Mouse (Mus musculus): ENCODE measurements around the gene Cyp2c23. TPM values are rescaled to one million over a fixed set of nuclear protein-coding genes. Genes with fewer than 3 reads are reported as not detected.

The Cyp2c23 gene
- polyA plus RNA-seq, 1 experiment, result not detected

DNA sequence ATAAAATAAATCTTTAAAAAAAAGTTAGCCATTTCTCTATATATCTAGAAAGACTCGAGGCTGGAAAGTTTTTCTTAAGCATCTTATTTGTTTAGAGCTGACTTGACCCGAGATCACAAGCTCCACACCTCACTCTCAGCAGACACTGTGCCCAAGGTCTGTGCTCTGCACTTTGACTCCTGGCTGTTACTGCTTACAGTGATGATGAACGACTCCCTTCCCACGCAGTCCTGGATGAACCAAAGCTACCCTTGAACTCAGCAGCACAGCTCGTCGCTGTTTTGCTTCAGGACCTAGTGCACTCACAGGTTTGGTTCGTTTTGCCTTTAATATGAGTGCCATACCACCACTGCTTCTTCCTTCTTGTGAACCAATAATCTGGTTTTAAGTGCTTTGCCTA is 34.8 kb upstream of the Cyp2c23 start:
- Histone ChIP-seq H3K4me1 (peaks cover 16% of the 10 kb centered on the region), H3K27me3 (replicated peaks) (no peaks in the 10 kb centered on the region), H3K4me3 (replicated peaks) (no peak overlapping the region), H3K36me3 (replicated peaks; ENCODE audit: low read length) (peaks cover 72% of the 10 kb centered on the region), H3K9me3 (no peaks in the 10 kb centered on the region)
- TF ChIP-seq GATA1 (IDR thresholded peaks at IDR 0.05; ENCODE audit: borderline replicate concordance, low read length) (no peak), FLI1 (IDR thresholded peaks at IDR 0.05; ENCODE audit: low read length) (no peak)

DNA sequence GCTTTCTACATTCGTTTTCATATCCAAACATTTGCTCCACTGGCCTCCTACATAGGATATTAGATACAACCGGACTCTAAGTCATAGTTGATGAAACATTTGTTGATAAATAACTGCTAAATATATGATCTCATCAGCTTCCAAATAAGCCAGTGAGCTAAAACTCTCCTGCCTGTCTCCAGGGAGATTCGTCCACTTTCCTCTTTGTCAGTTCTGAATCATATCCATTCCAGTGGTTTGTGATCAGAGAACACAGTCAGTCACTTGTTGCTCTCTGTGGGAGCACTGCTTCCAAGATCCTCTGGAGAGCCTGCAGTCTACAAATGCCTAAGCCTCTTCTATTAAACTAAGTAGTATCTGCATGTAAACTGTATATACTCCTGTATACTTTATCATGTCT is 31.2 kb upstream of the Cyp2c23 start:
- Histone ChIP-seq H3K36me3 (replicated peaks; ENCODE audit: low read length) (peaks cover 88% of the 10 kb centered on the region), H3K4me3 (replicated peaks) (no peak overlapping the region), H3K27me3 (replicated peaks) (no peaks in the 10 kb centered on the region), H3K9me3 (no peaks in the 10 kb centered on the region), H3K4me1 (no peaks in the 10 kb centered on the region)
- TF ChIP-seq FLI1 (IDR thresholded peaks at IDR 0.05; ENCODE audit: low read length) (no peak), GATA1 (IDR thresholded peaks at IDR 0.05; ENCODE audit: borderline replicate concordance, low read length) (no peak)

DNA sequence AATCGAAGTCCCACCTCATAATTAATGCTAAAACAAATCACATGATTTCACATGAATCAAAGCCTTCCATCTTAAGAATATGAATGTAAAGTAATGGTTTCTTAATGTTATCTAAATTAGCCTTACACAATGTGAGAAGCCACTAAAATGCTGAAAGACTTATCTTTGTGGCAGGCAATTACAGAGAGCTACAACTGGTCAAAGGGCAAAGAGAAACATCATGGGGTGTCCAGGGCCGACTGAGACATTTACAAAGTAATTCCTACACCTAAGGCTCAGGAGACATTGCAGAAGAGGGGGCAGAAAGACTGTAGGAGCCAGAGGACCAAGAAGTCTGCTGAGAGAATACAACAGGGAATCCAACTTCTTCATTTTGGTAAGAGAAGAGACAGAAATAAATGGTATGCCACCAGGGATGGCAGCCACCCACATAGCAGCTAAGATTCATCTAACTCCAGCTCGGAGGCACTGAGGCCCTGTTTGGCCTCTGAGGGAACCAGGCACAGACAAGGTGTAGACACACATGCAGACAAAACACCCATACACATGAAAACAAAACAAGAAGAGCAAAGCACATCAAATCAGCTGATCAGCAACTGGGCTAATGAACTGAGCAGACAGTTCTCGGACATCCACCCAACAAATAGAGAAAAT is 26.3 kb upstream of the Cyp2c23 start:
- no peaks in the 10 kb centered on the region for H3K4me1 ChIP-seq
- H3K4me3 ChIP-seq (replicated peaks), result no peak overlapping the region
- no peak for TF ChIP-seq GATA1 (IDR thresholded peaks at IDR 0.05; ENCODE audit: borderline replicate concordance, low read length)
- TF ChIP-seq FLI1 (IDR thresholded peaks at IDR 0.05; ENCODE audit: low read length), result no peak
- no peaks in the 10 kb centered on the region for H3K27me3 ChIP-seq (replicated peaks)
- H3K36me3 ChIP-seq (replicated peaks; ENCODE audit: low read length), result peaks cover 67% of the 10 kb centered on the region
- no peaks in the 10 kb centered on the region for H3K9me3 ChIP-seq

DNA sequence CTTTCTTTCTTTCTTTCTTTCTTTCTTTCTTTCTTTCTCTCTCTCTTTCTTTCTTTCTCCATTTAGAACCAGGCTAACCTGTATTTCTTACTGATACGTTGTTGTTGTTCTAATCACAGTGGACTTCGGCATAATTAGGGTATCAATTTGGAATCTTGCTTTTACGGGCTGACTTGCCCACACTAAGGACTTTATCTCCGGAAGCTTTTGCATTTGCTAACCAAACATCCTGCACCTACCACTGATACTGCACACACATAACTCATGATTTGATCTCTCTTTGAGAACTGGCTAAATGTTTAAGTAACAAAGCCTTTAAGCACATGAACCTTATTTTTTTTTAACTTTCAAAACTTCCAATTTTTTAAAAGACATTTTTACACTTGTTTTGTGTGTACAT is 21.4 kb upstream of the Cyp2c23 start:
- H3K27me3 ChIP-seq (replicated peaks), result no peaks in the 10 kb centered on the region
- H3K4me1 ChIP-seq, result no peaks in the 10 kb centered on the region
- peaks cover 49% of the 10 kb centered on the region for H3K36me3 ChIP-seq (replicated peaks; ENCODE audit: low read length)
- H3K9me3 ChIP-seq, result no peaks in the 10 kb centered on the region
- H3K4me3 ChIP-seq (replicated peaks), result no peak overlapping the region
- TF ChIP-seq FLI1 (IDR thresholded peaks at IDR 0.05; ENCODE audit: low read length) (no peak), GATA1 (IDR thresholded peaks at IDR 0.05; ENCODE audit: borderline replicate concordance, low read length) (no peak)

DNA sequence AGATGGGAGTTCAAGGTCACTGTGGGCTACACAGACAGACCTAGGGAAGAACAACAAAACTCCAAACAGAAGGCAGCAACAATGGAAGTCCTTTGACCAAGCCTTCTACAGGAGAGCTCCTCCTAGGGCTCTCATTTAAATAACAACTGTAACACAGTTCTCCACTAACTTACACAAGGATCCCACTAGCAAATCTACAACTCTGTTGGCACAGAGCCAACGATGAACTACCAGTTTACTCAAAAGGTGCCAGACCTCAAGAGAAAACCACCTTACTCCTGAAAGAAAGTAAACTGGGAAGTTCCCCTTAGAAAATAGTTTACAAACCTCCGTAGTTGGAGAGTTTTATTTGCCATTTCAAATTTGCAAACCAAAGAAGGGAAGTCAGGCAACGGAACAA is 20.3 kb upstream of the Cyp2c23 start:
- no peak for TF ChIP-seq GATA1 (IDR thresholded peaks at IDR 0.05; ENCODE audit: borderline replicate concordance, low read length)
- no peak for TF ChIP-seq FLI1 (IDR thresholded peaks at IDR 0.05; ENCODE audit: low read length)
- peaks cover 55% of the 10 kb centered on the region for H3K36me3 ChIP-seq (replicated peaks; ENCODE audit: low read length)
- H3K27me3 ChIP-seq (replicated peaks), result no peaks in the 10 kb centered on the region
- no peak overlapping the region for H3K4me3 ChIP-seq (replicated peaks)
- H3K4me1 ChIP-seq, result no peaks in the 10 kb centered on the region; the same call in 1 of the 2 replicates
- H3K9me3 ChIP-seq, result no peaks in the 10 kb centered on the region

- peaks cover 49% of the 10 kb centered on the region for H3K36me3 ChIP-seq (replicated peaks; ENCODE audit: low read length)
- H3K27me3 ChIP-seq (replicated peaks), result no peaks in the 10 kb centered on the region
Observed at GRCm38 (mm10) chr19:44045847-44046246, 16.8 kb upstream of the Cyp2c23 start.

DNA sequence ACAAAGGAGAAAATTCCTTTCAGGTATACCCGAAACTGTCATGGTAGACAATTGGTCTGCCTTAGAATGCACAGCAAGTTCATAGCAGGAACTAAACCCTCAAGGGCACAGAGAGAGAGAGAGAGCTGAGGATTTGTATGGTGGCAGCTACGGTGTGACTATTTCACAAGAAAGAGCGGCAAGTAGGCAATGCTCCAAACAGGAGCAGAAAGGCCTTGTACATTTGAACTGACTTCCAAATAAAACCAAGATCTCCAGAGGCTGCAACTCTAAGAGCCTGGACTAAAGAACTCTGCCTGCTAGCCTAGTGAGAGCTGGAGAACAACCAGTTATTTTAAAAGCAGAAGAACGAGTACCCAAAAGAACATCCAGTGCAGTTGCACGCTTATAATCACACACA is 13.1 kb upstream of the Cyp2c23 start:
- Histone ChIP-seq H3K4me1 (peaks cover 15% of the 10 kb centered on the region), H3K36me3 (replicated peaks; ENCODE audit: low read length) (peaks cover 77% of the 10 kb centered on the region), H3K4me3 (replicated peaks) (no peak overlapping the region), H3K9me3 (no peaks in the 10 kb centered on the region), H3K27me3 (replicated peaks) (no peaks in the 10 kb centered on the region)
- TF ChIP-seq FLI1 (IDR thresholded peaks at IDR 0.05; ENCODE audit: low read length) (no peak), GATA1 (IDR thresholded peaks at IDR 0.05; ENCODE audit: borderline replicate concordance, low read length) (no peak)

More at GRCm38 (mm10) chr19:44045847-44046246, 16.8 kb upstream of the Cyp2c23 start:
- Histone ChIP-seq H3K4me1 (peaks cover 10% of the 10 kb centered on the region), H3K4me3 (replicated peaks) (no peak overlapping the region), H3K9me3 (no peaks in the 10 kb centered on the region)
- TF ChIP-seq GATA1 (IDR thresholded peaks at IDR 0.05; ENCODE audit: borderline replicate concordance, low read length) (no peak), FLI1 (IDR thresholded peaks at IDR 0.05; ENCODE audit: low read length) (no peak)

DNA sequence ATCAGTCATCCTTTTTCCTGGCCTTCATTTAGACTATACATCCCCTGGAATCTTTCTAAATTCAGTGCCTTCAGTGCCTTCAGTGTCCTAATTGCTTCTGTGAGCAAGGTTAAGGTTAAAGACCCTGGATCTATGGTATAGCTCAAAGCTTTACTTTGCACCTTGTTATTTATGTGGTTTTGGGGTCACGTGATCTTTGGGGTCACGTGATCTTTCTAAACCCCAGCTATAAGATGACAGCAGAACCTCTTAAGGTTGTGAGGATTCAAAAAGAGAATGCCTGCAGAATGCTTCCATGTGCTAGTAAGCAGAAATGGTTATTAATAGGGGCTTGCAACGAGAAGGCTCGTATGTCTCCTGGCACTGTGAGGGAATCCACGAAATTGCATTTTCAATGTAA is 4.4 kb upstream of the Cyp2c23 start:
- TF ChIP-seq GATA1 (IDR thresholded peaks at IDR 0.05; ENCODE audit: borderline replicate concordance, low read length) (no peak), FLI1 (IDR thresholded peaks at IDR 0.05; ENCODE audit: low read length) (no peak)
- Histone ChIP-seq H3K27me3 (replicated peaks) (no peaks in the 10 kb centered on the region), H3K36me3 (replicated peaks; ENCODE audit: low read length) (peaks cover 48% of the 10 kb centered on the region), H3K4me3 (replicated peaks) (no peak overlapping the region), H3K4me1 (peaks cover 4% of the 10 kb centered on the region; the same call in 1 of the 2 replicates), H3K9me3 (no peaks in the 10 kb centered on the region)

DNA sequence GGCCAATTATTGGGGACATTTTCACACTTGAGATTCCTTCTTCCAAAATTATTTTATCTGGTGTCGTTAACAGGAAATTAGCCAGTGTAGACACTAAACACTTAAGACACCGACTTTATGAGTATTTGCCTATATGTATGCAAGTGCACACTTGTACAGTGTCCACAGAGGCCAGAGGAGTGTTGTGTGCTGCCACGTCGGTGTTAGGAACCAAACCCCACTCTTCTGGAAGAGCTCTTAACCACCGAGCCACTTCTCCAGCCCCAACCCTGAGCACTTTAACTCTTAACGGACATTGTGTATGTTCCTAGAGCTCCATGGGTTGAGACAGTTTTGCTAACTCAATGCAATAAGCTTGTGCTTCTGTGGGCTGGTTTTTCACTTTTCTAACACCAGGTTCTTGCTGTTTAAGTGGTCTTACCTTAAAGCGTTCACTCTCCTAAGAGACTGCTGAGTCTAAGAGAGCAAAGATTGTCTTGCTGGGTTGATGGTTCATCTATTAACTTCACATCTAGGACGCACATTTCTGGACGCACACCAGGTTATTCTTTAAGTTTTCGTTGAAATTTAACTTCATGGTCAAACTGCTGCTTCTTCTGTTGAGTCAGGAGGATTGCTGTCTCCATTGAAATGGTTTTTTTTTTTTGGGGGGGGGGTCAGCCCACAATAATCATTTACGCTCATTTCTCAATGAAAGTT is 3.2 kb upstream of the Cyp2c23 start:
- Histone ChIP-seq H3K4me3 (replicated peaks) (no peak overlapping the region), H3K27me3 (replicated peaks) (no peaks in the 10 kb centered on the region), H3K36me3 (replicated peaks; ENCODE audit: low read length) (peaks cover 36% of the 10 kb centered on the region), H3K9me3 (no peaks in the 10 kb centered on the region), H3K4me1 (peaks cover 4% of the 10 kb centered on the region; the same call in 1 of the 2 replicates)
- TF ChIP-seq FLI1 (IDR thresholded peaks at IDR 0.05; ENCODE audit: low read length), result no peak
- no peak for TF ChIP-seq GATA1 (IDR thresholded peaks at IDR 0.05; ENCODE audit: borderline replicate concordance, low read length)

DNA sequence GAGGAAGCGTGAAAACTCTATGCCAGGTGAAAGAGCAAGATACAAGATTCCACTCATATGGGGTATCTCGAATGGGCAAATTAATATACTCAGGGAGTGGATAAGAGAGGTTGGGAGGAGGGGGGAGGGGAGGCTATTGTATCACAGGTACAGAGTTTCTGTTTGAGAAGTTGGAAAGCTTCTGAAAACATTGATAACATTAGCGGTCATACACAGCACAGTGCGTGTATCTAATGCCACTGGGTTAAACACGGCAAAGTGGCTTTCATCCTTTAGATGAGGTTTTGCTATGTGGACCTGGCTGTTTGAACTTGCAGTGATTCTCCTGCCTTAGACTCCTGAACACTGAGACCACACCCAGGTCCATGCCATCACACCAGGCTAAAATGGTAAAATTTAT is 1.0 kb upstream of the Cyp2c23 start:
- no peaks in the 10 kb centered on the region for H3K27me3 ChIP-seq (replicated peaks)
- no peaks in the 10 kb centered on the region for H3K9me3 ChIP-seq
- H3K4me3 ChIP-seq (replicated peaks), result no peak overlapping the region
- H3K36me3 ChIP-seq (replicated peaks; ENCODE audit: low read length), result peaks cover 15% of the 10 kb centered on the region
- no peaks in the 10 kb centered on the region; the same call in 1 of the 2 replicates for H3K4me1 ChIP-seq
- TF ChIP-seq FLI1 (IDR thresholded peaks at IDR 0.05; ENCODE audit: low read length), result no peak
- TF ChIP-seq GATA1 (IDR thresholded peaks at IDR 0.05; ENCODE audit: borderline replicate concordance, low read length), result no peak

Measured in megakaryocyte, embryonic 14.5 days (primary cell).